Mouse (Mus musculus): ENCODE data around the gene Mgat5.

GRCm38 (mm10) chr1:127363638-127364037 is 158.8 kb downstream of the Mgat5 start:
- TF ChIP-seq CHD2 (IDR thresholded peaks at IDR 0.05; ENCODE audit: low read depth, low read length) (no peak), HCFC1 (IDR thresholded peaks at IDR 0.05; ENCODE audit: borderline replicate concordance, insufficient read depth, low read length) (no peak)
